Mouse (Mus musculus) liver, postnatal 0 days (tissue): ENCODE data around the gene Get4.

ENCODE experiments used
- CTCF ChIP-seq: sonication (generic); IDR thresholded peaks from 2 replicates; pipeline ENCODE4 v1.5.1; 2016; ENCODE audit warnings: antibody characterized with exemption, low read depth
- EP300 ChIP-seq: IDR thresholded peaks from 2 replicates; pipeline ENCODE4 v1.6.1; 2016; ENCODE audit warnings: antibody characterized with exemption, low read depth, mild to moderate bottlenecking

- no peak for TF ChIP-seq CTCF
- no peak for TF ChIP-seq EP300
Observed at GRCm38 (mm10) chr5:139223331-139223730, 28.8 kb upstream of the Get4 start.
